Mouse (Mus musculus): Measurements from ENCODE around the gene Ppp1r9b. TPM values are rescaled to one million over a fixed set of nuclear protein-coding genes. Genes with fewer than 3 reads are reported as not detected.

Gene Ppp1r9b
- polyA plus RNA-seq, 1 experiment from 2014 or later = 10.5 TPM

- Histone ChIP-seq H3K36me3 (replicated peaks; ENCODE audit: control insufficient read depth, insufficient read depth, low read depth, low read length) (no peaks in the 10 kb centered on the region), H3K4me2 (ENCODE audit: low read depth, low read length) (peak overlapping the region; percentile 27), H3K9me3 (replicated peaks; ENCODE audit: control insufficient read depth, low read length) (no peaks in the 10 kb centered on the region), H3K4me1 (ENCODE audit: control insufficient read depth, insufficient read depth, low read length) (0 out of 2 replicates have a peak, but pooled peaks cover 3% of the 10 kb centered on the region), H3K4me3 (ENCODE audit: low read depth, low read length) (no peak overlapping the region; the same call in 1 of the 2 replicates), H3K27ac (replicated peaks; ENCODE audit: low read depth, low read length) (peak overlapping the region; percentile 25; the same call in 1 of the 2 replicates), H3K27me3 (ENCODE audit: control insufficient read depth, insufficient read depth, low read length) (no peaks in the 10 kb centered on the region), H3K9ac (replicated peaks; ENCODE audit: low read length) (peak overlapping the region; percentile 55)
- WGBS = under 1% methylated on average over 20 of the region's 20 CpGs
- ATAC-seq (replicated peaks; ENCODE audit: insufficient number of reproducible peaks, low FRiP score, low TSS enrichment, low read depth) (peak; percentile 88), DNase-seq (ENCODE audit: low spot score) (peak; percentile 97)
Measured at GRCm38 (mm10) chr11:94978947-94979346, 11.9 kb upstream of the Ppp1r9b start.

GRCm38 (mm10) chr11:94979462-94980179 lies 11.2 kb upstream of the Ppp1r9b start:
- H3K4me3 ChIP-seq (ENCODE audit: low read depth, low read length) = no peak overlapping the region
- ATAC-seq (replicated peaks; ENCODE audit: insufficient number of reproducible peaks, low FRiP score, low TSS enrichment, low read depth) (no peak), DNase-seq (ENCODE audit: low spot score) (no peak)
- 77% methylated on average over 11 of the region's 11 CpGs for WGBS
- no peaks in the 10 kb centered on the region for H3K36me3 ChIP-seq (replicated peaks; ENCODE audit: control insufficient read depth, insufficient read depth, low read depth, low read length)
- H3K9ac ChIP-seq (replicated peaks; ENCODE audit: low read length) = peak overlapping the region; percentile 30; the same call in 1 of the 2 replicates
- no peaks in the 10 kb centered on the region for H3K9me3 ChIP-seq (replicated peaks; ENCODE audit: control insufficient read depth, low read length)
- no peaks in the 10 kb centered on the region for H3K27me3 ChIP-seq (ENCODE audit: control insufficient read depth, insufficient read depth, low read length)
- H3K4me2 ChIP-seq (ENCODE audit: low read depth, low read length) = no peak overlapping the region; the same call in 1 of the 2 replicates
- H3K4me1 ChIP-seq (ENCODE audit: control insufficient read depth, insufficient read depth, low read length) = 0 out of 2 replicates have a peak, but pooled peaks cover 3% of the 10 kb centered on the region
- no peak overlapping the region for H3K27ac ChIP-seq (replicated peaks; ENCODE audit: low read depth, low read length)

GRCm38 (mm10) chr11:94985140-94985539 lies 5.7 kb upstream of the Ppp1r9b start:
- H3K9me3 ChIP-seq (replicated peaks; ENCODE audit: control insufficient read depth, low read length) = no peaks in the 10 kb centered on the region
- H3K9ac ChIP-seq (replicated peaks; ENCODE audit: low read length) = no peak overlapping the region
- peak; percentile 64 for DNase-seq (ENCODE audit: low spot score)
- H3K4me1 ChIP-seq (ENCODE audit: control insufficient read depth, insufficient read depth, low read length) = peaks cover 5% of the 10 kb centered on the region
- H3K27ac ChIP-seq (replicated peaks; ENCODE audit: low read depth, low read length) = no peak overlapping the region
- H3K27me3 ChIP-seq (ENCODE audit: control insufficient read depth, insufficient read depth, low read length) = no peaks in the 10 kb centered on the region
- H3K4me3 ChIP-seq (ENCODE audit: low read depth, low read length) = no peak overlapping the region
- 59% methylated on average over 1 of the region's 1 CpGs for WGBS
- ATAC-seq (replicated peaks; ENCODE audit: insufficient number of reproducible peaks, low FRiP score, low TSS enrichment, low read depth) = no peak
- H3K4me2 ChIP-seq (ENCODE audit: low read depth, low read length) = no peak overlapping the region
- H3K36me3 ChIP-seq (replicated peaks; ENCODE audit: control insufficient read depth, insufficient read depth, low read depth, low read length) = no peaks in the 10 kb centered on the region

DNA sequence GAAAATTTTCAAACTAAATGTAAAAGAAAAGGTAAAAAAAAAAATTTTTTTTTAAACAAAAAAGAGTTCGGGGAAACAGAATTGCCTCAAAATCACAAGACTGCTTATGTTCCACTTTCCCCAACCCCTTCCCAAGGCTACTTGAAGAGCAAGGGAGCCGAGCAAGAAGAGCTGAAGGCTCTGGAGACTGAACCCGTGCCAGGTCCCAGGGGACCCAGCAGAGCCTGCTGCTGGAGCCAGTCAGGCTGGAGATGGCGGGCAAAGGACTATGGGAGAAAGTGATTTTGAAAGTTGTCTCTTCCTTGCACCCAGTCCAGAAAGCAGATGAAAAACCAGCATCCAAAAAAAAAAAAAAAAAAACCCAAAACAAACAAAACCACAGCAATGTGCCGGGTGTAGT lies 5.0 kb upstream of the Ppp1r9b start:
- Histone ChIP-seq H3K4me3 (ENCODE audit: low read depth, low read length) (no peak overlapping the region), H3K27me3 (ENCODE audit: control insufficient read depth, insufficient read depth, low read length) (no peaks in the 10 kb centered on the region), H3K4me1 (ENCODE audit: control insufficient read depth, insufficient read depth, low read length) (peaks cover 5% of the 10 kb centered on the region), H3K36me3 (replicated peaks; ENCODE audit: control insufficient read depth, insufficient read depth, low read depth, low read length) (no peaks in the 10 kb centered on the region), H3K4me2 (ENCODE audit: low read depth, low read length) (no peak overlapping the region), H3K9me3 (replicated peaks; ENCODE audit: control insufficient read depth, low read length) (no peaks in the 10 kb centered on the region), H3K27ac (replicated peaks; ENCODE audit: low read depth, low read length) (no peak overlapping the region), H3K9ac (replicated peaks; ENCODE audit: low read length) (no peak overlapping the region)
- DNase-seq (ENCODE audit: low spot score) = no peak
- no peak for ATAC-seq (replicated peaks; ENCODE audit: insufficient number of reproducible peaks, low FRiP score, low TSS enrichment, low read depth)
- 70% methylated on average over 5 of the region's 5 CpGs for WGBS

DNA sequence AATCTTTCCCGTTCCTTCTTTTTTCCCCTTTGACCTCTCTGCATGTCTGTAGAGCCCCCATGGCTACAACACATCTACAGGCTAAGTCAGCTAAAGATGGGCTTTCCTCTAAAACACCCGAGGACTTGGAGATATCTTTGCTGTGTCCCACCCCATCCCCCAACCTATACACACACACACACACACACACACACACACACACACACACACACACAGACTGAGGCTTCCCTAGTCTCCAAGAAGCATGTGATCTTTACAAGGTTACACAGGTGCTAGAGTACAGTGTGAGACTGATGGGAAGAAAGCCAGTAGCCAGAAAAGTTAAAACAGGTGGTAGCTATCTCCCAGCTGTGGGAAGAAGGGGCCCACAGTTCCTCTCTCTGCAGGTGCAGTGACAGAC lies 4.4 kb upstream of the Ppp1r9b start:
- Histone ChIP-seq H3K4me1 (ENCODE audit: control insufficient read depth, insufficient read depth, low read length) (peaks cover 5% of the 10 kb centered on the region), H3K27ac (replicated peaks; ENCODE audit: low read depth, low read length) (no peak overlapping the region), H3K27me3 (ENCODE audit: control insufficient read depth, insufficient read depth, low read length) (no peaks in the 10 kb centered on the region), H3K4me3 (ENCODE audit: low read depth, low read length) (no peak overlapping the region), H3K9ac (replicated peaks; ENCODE audit: low read length) (no peak overlapping the region), H3K4me2 (ENCODE audit: low read depth, low read length) (no peak overlapping the region), H3K9me3 (replicated peaks; ENCODE audit: control insufficient read depth, low read length) (no peaks in the 10 kb centered on the region), H3K36me3 (replicated peaks; ENCODE audit: control insufficient read depth, insufficient read depth, low read depth, low read length) (no peaks in the 10 kb centered on the region)
- 54% methylated on average over 2 of the region's 2 CpGs for WGBS
- no peak for DNase-seq (ENCODE audit: low spot score)
- ATAC-seq (replicated peaks; ENCODE audit: insufficient number of reproducible peaks, low FRiP score, low TSS enrichment, low read depth) = no peak

GRCm38 (mm10) chr11:94987341-94987740 lies 3.5 kb upstream of the Ppp1r9b start:
- 43% methylated on average over 6 of the region's 6 CpGs for WGBS
- ATAC-seq (replicated peaks; ENCODE audit: insufficient number of reproducible peaks, low FRiP score, low TSS enrichment, low read depth) (no peak), DNase-seq (ENCODE audit: low spot score) (no peak)
- Histone ChIP-seq H3K9me3 (replicated peaks; ENCODE audit: control insufficient read depth, low read length) (no peaks in the 10 kb centered on the region), H3K4me1 (ENCODE audit: control insufficient read depth, insufficient read depth, low read length) (peaks cover 5% of the 10 kb centered on the region), H3K27me3 (ENCODE audit: control insufficient read depth, insufficient read depth, low read length) (no peaks in the 10 kb centered on the region), H3K4me3 (ENCODE audit: low read depth, low read length) (no peak overlapping the region), H3K9ac (replicated peaks; ENCODE audit: low read length) (no peak overlapping the region), H3K36me3 (replicated peaks; ENCODE audit: control insufficient read depth, insufficient read depth, low read depth, low read length) (no peaks in the 10 kb centered on the region), H3K4me2 (ENCODE audit: low read depth, low read length) (no peak overlapping the region), H3K27ac (replicated peaks; ENCODE audit: low read depth, low read length) (no peak overlapping the region)

GRCm38 (mm10) chr11:94987851-94988250 lies 3.0 kb upstream of the Ppp1r9b start:
- no peak overlapping the region for H3K9ac ChIP-seq (replicated peaks; ENCODE audit: low read length)
- ATAC-seq (replicated peaks; ENCODE audit: insufficient number of reproducible peaks, low FRiP score, low TSS enrichment, low read depth) = no peak
- no peaks in the 10 kb centered on the region for H3K36me3 ChIP-seq (replicated peaks; ENCODE audit: control insufficient read depth, insufficient read depth, low read depth, low read length)
- H3K27me3 ChIP-seq (ENCODE audit: control insufficient read depth, insufficient read depth, low read length) = no peaks in the 10 kb centered on the region
- H3K27ac ChIP-seq (replicated peaks; ENCODE audit: low read depth, low read length) = no peak overlapping the region
- no peak overlapping the region for H3K4me2 ChIP-seq (ENCODE audit: low read depth, low read length)
- no peak for DNase-seq (ENCODE audit: low spot score)
- no peak overlapping the region for H3K4me3 ChIP-seq (ENCODE audit: low read depth, low read length)
- no peaks in the 10 kb centered on the region for H3K9me3 ChIP-seq (replicated peaks; ENCODE audit: control insufficient read depth, low read length)
- peaks cover 5% of the 10 kb centered on the region for H3K4me1 ChIP-seq (ENCODE audit: control insufficient read depth, insufficient read depth, low read length)
- 81% methylated on average over 8 of the region's 8 CpGs for WGBS

- WGBS = 18% methylated on average over 10 of the region's 10 CpGs
- no peaks in the 10 kb centered on the region for H3K36me3 ChIP-seq (replicated peaks; ENCODE audit: control insufficient read depth, insufficient read depth, low read depth, low read length)
- no peak for DNase-seq (ENCODE audit: low spot score)
- peaks cover 14% of the 10 kb centered on the region for H3K4me1 ChIP-seq (ENCODE audit: control insufficient read depth, insufficient read depth, low read length)
- peak overlapping the region; percentile 100 for H3K4me2 ChIP-seq (ENCODE audit: low read depth, low read length)
- peak overlapping the region; percentile 69 for H3K9ac ChIP-seq (replicated peaks; ENCODE audit: low read length)
- no peaks in the 10 kb centered on the region for H3K27me3 ChIP-seq (ENCODE audit: control insufficient read depth, insufficient read depth, low read length)
- no peaks in the 10 kb centered on the region for H3K9me3 ChIP-seq (replicated peaks; ENCODE audit: control insufficient read depth, low read length)
- peak overlapping the region; percentile 75 for H3K27ac ChIP-seq (replicated peaks; ENCODE audit: low read depth, low read length)
- H3K4me3 ChIP-seq (ENCODE audit: low read depth, low read length) = peak overlapping the region; percentile 39
- ATAC-seq (replicated peaks; ENCODE audit: insufficient number of reproducible peaks, low FRiP score, low TSS enrichment, low read depth) = no peak
Measured at GRCm38 (mm10) chr11:94988780-94989561, 1.9 kb upstream of the Ppp1r9b start.

All from embryonic facial prominence, embryonic 11.5 days (tissue).